Mouse (Mus musculus) CD4-positive naive resting alpha-beta T cell, adult 57 days (primary cell): ENCODE data around the gene Nphs1. TPM values are rescaled to one million over a fixed set of nuclear protein-coding genes. Genes with fewer than 3 reads are reported as not detected.

ENCODE experiments used
- total RNA-seq: library from RNA; stranded (reverse); gene quantifications from one replicate; pipeline ENCODE4 v1.2.4, GENCODE M21; 2023

Gene Nphs1
- not detected for total RNA-seq

DNA sequence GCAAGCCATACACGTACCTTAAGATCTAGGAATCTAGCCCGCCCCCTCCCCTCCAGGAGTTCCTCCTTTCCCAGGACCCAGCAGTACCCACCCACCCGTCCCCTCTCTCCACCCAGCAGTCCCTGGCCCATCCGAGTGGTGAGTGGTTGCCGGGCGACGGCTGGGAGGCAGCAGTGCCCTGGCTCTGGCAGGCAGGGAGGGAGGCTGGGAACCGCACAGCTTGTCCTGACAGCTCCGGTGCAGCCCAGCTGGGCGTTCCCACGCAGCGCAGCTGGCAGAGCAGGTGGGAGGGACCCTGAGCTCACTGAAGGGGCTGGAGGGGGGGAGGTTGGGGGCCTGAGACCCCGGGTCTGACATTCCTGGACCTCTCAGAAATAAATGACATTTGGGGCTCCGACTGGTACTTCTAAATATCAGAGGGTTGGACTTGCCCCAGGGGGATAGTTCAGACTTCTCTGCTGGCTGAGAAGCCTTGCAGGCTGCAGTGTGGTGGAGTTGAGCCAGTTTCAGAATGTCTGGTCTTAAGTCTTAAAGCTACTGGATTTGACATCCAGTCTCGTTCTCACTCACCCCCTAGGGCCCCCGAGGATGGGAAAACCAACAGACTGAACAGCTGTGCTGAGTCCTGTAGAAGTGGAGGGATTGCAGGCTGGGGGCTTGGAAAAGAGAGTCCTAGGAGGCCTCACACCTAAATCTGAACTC is at the start of gene Nphs1, which contains the start of gene Kirrel2:
Gene Nphs1, plus strand, starts transcription at position 687 of the 702 bp plus-strand sequence.
Gene Kirrel2, minus strand, starts transcription at position 62 of the 702 bp plus-strand sequence.

DNA sequence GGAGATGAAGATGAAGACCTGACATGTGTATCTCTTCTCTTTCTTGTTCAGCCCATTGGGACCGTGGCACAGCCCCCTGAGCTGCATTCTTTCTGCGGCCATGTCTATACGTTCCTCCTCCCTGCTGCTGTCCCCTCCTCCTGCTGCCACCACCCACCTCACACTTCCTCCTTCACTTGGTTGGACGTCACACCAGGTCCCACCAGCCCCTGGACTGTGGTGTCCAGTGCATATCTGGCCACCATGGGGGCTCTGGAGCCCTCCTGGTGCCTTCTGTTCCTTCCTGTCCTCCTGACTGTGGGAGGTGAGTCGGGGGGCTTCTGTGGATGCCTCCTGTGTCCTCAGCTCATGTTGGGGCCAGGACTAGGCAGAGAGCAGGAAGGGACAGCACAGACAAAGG is 44.5 kb upstream of the Nphs1 start, which contains the start of gene Tyrobp:
Gene Tyrobp, plus strand, starts transcription at position 165 of the 400 bp plus-strand sequence.

DNA sequence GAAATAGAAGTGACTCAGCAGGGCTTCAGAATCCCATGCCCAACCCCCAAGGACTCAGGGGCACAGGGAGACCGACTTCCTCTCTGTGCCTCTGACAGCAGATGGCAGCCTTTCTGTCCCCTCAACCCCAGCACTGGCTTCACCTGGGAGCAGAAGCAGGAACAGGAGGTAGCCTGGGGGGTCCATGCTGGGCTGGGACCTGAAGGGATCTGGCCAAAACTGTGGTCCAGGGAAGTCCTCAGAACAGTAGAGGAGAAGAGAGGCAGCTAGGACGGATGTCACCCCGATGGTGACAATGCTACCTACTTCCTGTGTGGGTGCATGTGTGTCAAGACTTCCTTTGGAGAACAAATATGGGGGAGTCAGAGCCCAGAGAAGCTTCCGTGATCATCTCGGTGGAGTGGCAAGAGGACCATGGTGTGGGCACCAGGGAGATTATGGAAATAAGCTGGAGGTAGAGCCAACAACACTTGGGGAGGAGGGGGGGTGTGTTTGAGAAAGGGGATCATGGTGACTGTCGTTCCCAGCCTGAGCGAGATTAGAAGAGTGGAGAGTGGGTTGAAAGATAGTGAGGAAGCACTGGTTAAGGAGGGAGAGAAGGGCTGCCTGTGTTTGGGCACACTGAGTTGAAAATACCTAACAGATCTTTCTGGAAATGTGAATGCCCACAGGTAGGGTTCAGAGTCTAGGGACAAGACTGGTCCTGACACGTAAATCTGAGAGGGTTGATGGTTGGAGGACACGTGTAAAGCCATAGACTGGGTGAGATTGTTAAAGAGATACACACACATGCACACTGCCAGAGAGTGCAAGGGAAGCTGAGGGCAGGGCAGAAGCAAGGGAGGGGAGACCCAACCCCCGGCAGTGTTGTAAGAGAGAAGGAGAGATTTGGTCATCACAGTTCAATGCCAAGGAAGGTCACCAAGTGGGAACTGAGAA is 38.3 kb upstream of the Nphs1 start, which contains the start of gene Hcst:
Gene Hcst, minus strand, starts transcription at position 294 of the 939 bp plus-strand sequence.

DNA sequence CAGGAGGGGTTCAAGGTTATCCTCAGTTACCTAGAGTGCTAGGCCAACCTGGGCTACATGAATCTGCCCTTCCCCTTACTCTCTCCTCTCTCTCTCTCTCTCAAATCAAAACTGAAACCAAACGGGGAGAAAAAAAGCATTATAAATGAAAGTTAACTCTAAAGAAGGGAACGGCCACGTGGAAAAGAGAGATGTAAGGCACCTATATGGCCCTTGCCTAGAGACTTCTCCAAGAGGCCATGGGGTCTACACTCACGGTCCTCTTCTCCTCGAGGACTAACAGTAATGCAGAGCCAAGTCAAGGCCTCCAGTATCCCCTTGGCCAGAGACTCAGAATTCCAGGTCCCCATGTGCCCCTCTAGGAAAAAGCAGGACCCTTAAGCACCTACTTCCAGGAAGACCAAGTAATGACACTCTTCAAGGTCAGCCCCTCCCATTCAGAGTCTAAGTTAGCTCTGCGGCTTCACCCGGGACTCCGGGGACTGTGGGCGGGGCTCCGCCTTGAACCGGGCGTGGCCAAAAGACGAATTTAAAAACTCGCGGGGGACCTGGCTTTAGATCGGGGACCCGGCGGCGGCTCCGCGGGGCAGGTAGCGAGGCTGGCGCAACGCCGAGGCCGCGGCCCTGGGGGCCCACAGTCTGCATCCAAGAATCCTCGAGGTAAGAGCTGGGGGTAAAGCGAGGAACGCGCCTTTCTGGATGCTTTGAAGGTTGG is 36.8 kb upstream of the Nphs1 start, which contains the start of gene Nfkbid:
Gene Nfkbid, plus strand, starts transcription at position 558 of the 715 bp plus-strand sequence.

DNA sequence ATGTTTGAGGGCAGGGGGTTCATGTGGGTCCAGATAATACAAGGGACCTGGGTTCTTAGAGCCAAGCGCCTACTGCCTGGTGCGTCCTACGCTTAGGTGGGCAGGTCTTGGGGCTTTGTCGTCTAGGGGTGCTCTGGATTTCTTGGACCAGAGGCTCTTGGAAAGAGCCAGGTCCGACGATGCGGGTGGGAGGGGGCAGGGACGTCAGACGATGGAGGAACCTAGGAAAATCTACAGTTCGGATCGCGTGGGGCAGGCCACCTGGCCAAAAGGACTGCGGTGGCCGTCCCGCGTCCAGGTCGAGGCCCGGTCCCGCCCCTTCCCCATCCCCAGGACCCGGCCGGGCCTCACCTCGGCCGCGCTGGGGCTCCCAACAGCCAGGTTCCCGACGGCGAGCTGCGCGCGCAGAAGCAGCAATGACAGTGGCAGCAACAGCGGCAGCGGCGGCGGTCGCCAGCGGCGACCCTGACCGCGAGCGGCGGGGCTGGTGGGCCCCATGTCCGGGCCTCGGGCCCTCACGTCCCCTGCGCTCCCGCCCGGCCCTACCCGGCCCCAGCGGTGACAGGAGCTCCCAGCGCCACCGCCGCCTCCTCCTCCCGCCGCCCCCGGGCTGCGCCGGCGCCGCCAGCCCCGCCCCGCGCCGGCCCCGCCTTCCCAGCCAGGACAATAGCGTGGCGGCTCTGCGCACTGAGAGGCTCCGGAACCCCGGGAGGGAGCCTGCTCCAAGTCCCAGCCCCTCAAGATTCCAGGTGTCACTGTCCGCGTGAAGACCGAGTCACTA is 13.0 kb upstream of the Nphs1 start, which contains the start of gene Aplp1:
Gene Aplp1, minus strand, starts transcription at position 565 of the 781 bp plus-strand sequence.

GRCm38 (mm10) chr7:30493401-30493931 is 35.4 kb downstream of the Nphs1 start, which contains the start of gene Prodh2:
Gene Prodh2 (plus strand): TSS chr7:30493622.

GRCm38 (mm10) chr7:30534633-30535577 is 76.8 kb downstream of the Nphs1 start, which contains the start of gene Arhgap33:
Gene Arhgap33 (minus strand): TSS chr7:30535060.

Other genes starting within 250 kb of the Nphs1 start
- gene Polr2i, start 226.4 kb upstream of the Nphs1 start, total RNA-seq = 25.1 TPM
- 15.5 TPM for gene Tbcb, start 226.0 kb upstream of the Nphs1 start, total RNA-seq
- not detected for gene Ovol3, start 222.6 kb upstream of the Nphs1 start, total RNA-seq
- gene Thap8, start 178.2 kb upstream of the Nphs1 start, total RNA-seq = 1.6 TPM
- gene Wdr62, start 177.9 kb upstream of the Nphs1 start, total RNA-seq = 6.8 TPM
- 0.38 TPM for gene Clip3, start 166.6 kb upstream of the Nphs1 start, total RNA-seq
- gene Alkbh6, start 149.6 kb upstream of the Nphs1 start, total RNA-seq = 54.2 TPM
- gene Syne4, start 143.5 kb upstream of the Nphs1 start, total RNA-seq = 5.9 TPM
- gene E130208F15Rik, start 136.6 kb upstream of the Nphs1 start, total RNA-seq = 9.7 TPM
- 14.8 TPM for gene Sdhaf1, start 134.4 kb upstream of the Nphs1 start, total RNA-seq
- not detected for gene Lrfn3, start 95.5 kb upstream of the Nphs1 start, total RNA-seq
- 23.3 TPM for gene Tyrobp, start 44.6 kb upstream of the Nphs1 start, total RNA-seq
- 153 TPM for gene Hcst, start 38.5 kb upstream of the Nphs1 start, total RNA-seq
- 70.8 TPM for gene Nfkbid, start 36.6 kb upstream of the Nphs1 start, total RNA-seq
- gene Aplp1, start 12.8 kb upstream of the Nphs1 start, total RNA-seq = 2.9 TPM
- gene Kirrel2, start 625 bp upstream of the Nphs1 start, total RNA-seq = not detected
- not detected for gene Prodh2, start 35.3 kb downstream of the Nphs1 start, total RNA-seq
- 4.6 TPM for gene Arhgap33, start 76.7 kb downstream of the Nphs1 start, total RNA-seq
- gene Hspb6, start 93.9 kb downstream of the Nphs1 start, total RNA-seq = 3.4 TPM
- 13.1 TPM for gene Proser3, start 94.0 kb downstream of the Nphs1 start, total RNA-seq
- 46.5 TPM for gene Lin37, start 101.5 kb downstream of the Nphs1 start, total RNA-seq
- 83.1 TPM for gene U2af1l4, start 105.0 kb downstream of the Nphs1 start, total RNA-seq
- 23.5 TPM for gene Gm49396, start 105.0 kb downstream of the Nphs1 start, total RNA-seq
- 116 TPM for gene Psenen, start 105.3 kb downstream of the Nphs1 start, total RNA-seq
- gene Igflr1, start 107.1 kb downstream of the Nphs1 start, total RNA-seq = 54.7 TPM
- 115 TPM for gene Kmt2b, start 130.4 kb downstream of the Nphs1 start, total RNA-seq
- gene Zbtb32, start 140.6 kb downstream of the Nphs1 start, total RNA-seq = 0.59 TPM
- gene Upk1a, start 154.5 kb downstream of the Nphs1 start, total RNA-seq = 0.68 TPM
- gene Cox6b1, start 167.8 kb downstream of the Nphs1 start, total RNA-seq = 196 TPM
- gene Etv2, start 177.5 kb downstream of the Nphs1 start, total RNA-seq = not detected
- gene Rbm42, start 192.0 kb downstream of the Nphs1 start, total RNA-seq = 105 TPM
- gene Haus5, start 206.7 kb downstream of the Nphs1 start, total RNA-seq = 22.8 TPM
- gene Pmis2, start 213.3 kb downstream of the Nphs1 start, total RNA-seq = not detected
- gene 2200002J24Rik, start 240.6 kb downstream of the Nphs1 start, total RNA-seq = not detected